ENCODE assay signal across 10 mouse cellular contexts in genomic region chr8:57966676-57967075, GRCm38 (mm10).
DNase-seq lines count a peak whose midpoint lies in the region; ATAC-seq and TF ChIP-seq lines count a peak whose summit lies in the region.
"Had no signal": no experiment of that assay in that cellular context is flagged by ENCODE, and none has a peak within 500 bp of the region (broad histone marks: within the 10 kb centered on the region; RNA-seq: fewer than 3 reads in every experiment).

No protein-coding gene starts in this region.

- no peak for DNase-seq in heart, postnatal 0 days (ENCODE audit: low spot score)
- DNase-seq in heart, embryonic 10.5 days (ENCODE audit: low spot score), result no peak
- DNase-seq in lung, postnatal 14 days, result peak; percentile 1
- DNase-seq in lung, adult 2 months, result no peak
- peak; percentile 20 for DNase-seq in WW6 (ENCODE audit: low read depth, low spot score)
- no peak for DNase-seq in spleen, postnatal 4 days (ENCODE audit: low spot score in 2 of 2)
- DNase-seq in gastrocnemius, postnatal 36 days, result no peak
- DNase-seq: lung, postnatal 36 days had no signal

- H3K9me3 ChIP-seq in heart, postnatal 0 days (replicated peaks; ENCODE audit: control insufficient read depth, low read length), result no peaks in the 10 kb centered on the region
- no peaks in the 10 kb centered on the region for H3K9me3 ChIP-seq in heart, embryonic 10.5 days

- no peak for TF ChIP-seq POLR2A in lung, adult 2 months (IDR thresholded peaks at IDR 0.05; ENCODE audit: borderline replicate concordance, extremely low read depth, low read depth, low read length)
- TF ChIP-seq POLR2A in olfactory bulb, adult 2 months (IDR thresholded peaks at IDR 0.05; ENCODE audit: insufficient read depth, low read depth, low read length), result no peak

- intact Hi-C loops in gastrocnemius, postnatal 36 days (cut with DNase I), result no loop called here

- no peak overlapping the region for H3K4me2 ChIP-seq in heart, postnatal 0 days (ENCODE audit: low read depth, low read length)

- H3K36me3 ChIP-seq in heart, postnatal 0 days (replicated peaks; ENCODE audit: control insufficient read depth, insufficient read depth, low read length), result no peaks in the 10 kb centered on the region
- H3K36me3 ChIP-seq in heart, embryonic 10.5 days, result no peaks in the 10 kb centered on the region

- no peaks in the 10 kb centered on the region for H3K27me3 ChIP-seq in heart, postnatal 0 days (ENCODE audit: control insufficient read depth, insufficient read depth, low read length)
- no peaks in the 10 kb centered on the region for H3K27me3 ChIP-seq in heart, embryonic 10.5 days (ENCODE audit: insufficient read depth, poor library complexity, severe bottlenecking)

- peak; percentile 38 for TF ChIP-seq CTCF in heart, postnatal 0 days (IDR thresholded peaks at IDR 0.05; ENCODE audit: low read depth)
- no peak for TF ChIP-seq CTCF in lung, adult 2 months (IDR thresholded peaks at IDR 0.05; ENCODE audit: insufficient read depth, low read length)
- peak; percentile 39; the same call in 1 of the 2 replicates for TF ChIP-seq CTCF in olfactory bulb, adult 2 months (IDR thresholded peaks at IDR 0.05; ENCODE audit: insufficient read depth, low read depth, low read length)

- no peaks in the 10 kb centered on the region for H3K4me1 ChIP-seq in heart, postnatal 0 days (ENCODE audit: control insufficient read depth, insufficient read depth)
- no peaks in the 10 kb centered on the region for H3K4me1 ChIP-seq in heart, embryonic 10.5 days
- no peaks in the 10 kb centered on the region for H3K4me1 ChIP-seq in lung, adult 2 months (ENCODE audit: control insufficient read depth, insufficient read depth, low read length)
- peaks cover 5% of the 10 kb centered on the region for H3K4me1 ChIP-seq in olfactory bulb, adult 2 months (ENCODE audit: control insufficient read depth, insufficient read depth, low read length)

- no peak overlapping the region for H3K9ac ChIP-seq in heart, postnatal 0 days (replicated peaks; ENCODE audit: low read depth, low read length)

- 18% methylated on average over 6 of the region's 6 CpGs for WGBS in heart, postnatal 0 days
- WGBS in heart, embryonic 10.5 days, result 23% methylated on average over 6 of the region's 6 CpGs
- WGBS in lung, adult 2 months, result 21% methylated on average over 6 of the region's 6 CpGs
- 31% methylated on average over 6 of the region's 6 CpGs for WGBS in olfactory bulb, adult 2 months

- TF ChIP-seq EP300 in heart, postnatal 0 days (IDR thresholded peaks at IDR 0.05; ENCODE audit: low read depth), result no peak

- no peak for ATAC-seq in heart, postnatal 0 days (ENCODE audit: insufficient read depth, low read depth)

- H3K27ac ChIP-seq in heart, postnatal 0 days (ENCODE audit: low read depth), result no peak overlapping the region
- H3K27ac ChIP-seq in heart, embryonic 10.5 days, result no peak overlapping the region
- no peak overlapping the region for H3K27ac ChIP-seq in olfactory bulb, adult 2 months (ENCODE audit: insufficient read depth, low read depth, low read length)

- no peak overlapping the region for H3K4me3 ChIP-seq in heart, postnatal 0 days (ENCODE audit: low read depth, low read length)
- H3K4me3 ChIP-seq in heart, embryonic 10.5 days, result no peak overlapping the region
- H3K4me3 ChIP-seq in lung, adult 2 months (replicated peaks; ENCODE audit: extremely low read depth, low read depth, low read length), result no peak overlapping the region
- no peak overlapping the region for H3K4me3 ChIP-seq in olfactory bulb, adult 2 months (ENCODE audit: insufficient read depth, low read depth, low read length)
- H3K4me3 ChIP-seq: erythroblast, embryonic 14.5 days had no signal

Comparison
In these comparisons a context has a peak if more than half of its experiments do, and no peak if none do; other contexts are left out.
1. DNase-seq: peak in lung, postnatal 14 days (single experiment) and WW6 (single experiment); none in heart, postnatal 0 days (single experiment), heart, embryonic 10.5 days (single experiment), lung, adult 2 months (single experiment), spleen, postnatal 4 days (0 of 2) and gastrocnemius, postnatal 36 days (0 of 2).